Mouse (Mus musculus) megakaryocyte, adult 5-6 weeks (primary cell): Measurements from ENCODE around the gene Gm21454. TPM values are rescaled to one million over a fixed set of nuclear protein-coding genes. Genes with fewer than 3 reads are reported as not detected.
"Not testable (repeated sequence)": the region's sequence is repeated elsewhere in the genome, so short reads cannot be mapped to it uniquely, and the experiment has no call there.

Experiments used
- ATAC-seq: 2 replicates; pipeline ENCODE4 v1.8.0; 2016; ENCODE audit warnings: mild to moderate bottlenecking, inconsistent platforms; ENCODE audit not compliant: poor library complexity, severe bottlenecking
- total RNA-seq, 2 experiments: library from RNA; stranded (forward) in 1 of 2; stranded (reverse) in 1 of 2; fragments of 153-499, 151-499 nt in 1 of 2; fragments of 221-1000, 200-1000 nt in 1 of 2; gene quantifications; 2 replicates each; pipeline versions ENCODE4 v1.2.3 to v1.2.4; 2015 to 2017

Gene Gm21454
- total RNA-seq (2015), result not detected in 2 replicates
- total RNA-seq (2017), result not detected in 2 replicates

- ATAC-seq, result not testable (repeated sequence)
Measured at GRCm38 (mm10) chrY:13252091-13252490, at the start of gene Gm21454, which contains the start of gene Gm21440. Gene Gm21454, plus strand, starts transcription at chrY:13252442. Gene Gm21440, plus strand, starts transcription at chrY:13252391.

DNA sequence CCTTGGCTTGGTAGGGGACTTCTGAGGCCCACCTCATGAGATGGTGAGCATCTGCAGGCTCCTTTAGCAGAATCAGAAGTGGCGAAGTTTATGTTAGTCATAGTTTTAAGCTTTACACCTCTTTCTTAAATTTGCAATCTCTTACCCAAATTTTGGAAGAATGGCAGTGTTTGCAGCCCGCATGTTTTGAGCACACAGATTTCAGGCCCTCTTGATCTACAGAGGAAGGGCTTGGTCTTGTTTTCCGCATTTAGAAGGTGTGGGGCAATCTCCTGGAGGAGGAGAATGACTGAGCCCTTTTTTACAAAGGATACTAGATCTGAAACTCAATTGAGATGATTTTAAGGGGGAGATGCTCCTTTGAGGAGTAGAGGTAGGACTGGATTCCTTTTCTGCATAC, 28.4 kb upstream of the Gm21454 start, which contains the start of gene Gm21828:
Gm21828 (minus strand) TSS at position 101 of the 400 bp plus-strand sequence.
- not testable (repeated sequence) for ATAC-seq

- not testable (repeated sequence) for ATAC-seq
Measured at GRCm38 (mm10) chrY:13348963-13349362, 96.7 kb downstream of the Gm21454 start, which contains the start of gene Gm21725. Gene Gm21725, minus strand, starts transcription at chrY:13349063.

Other genes starting within 250 kb of the Gm21454 start
- not detected in 2 replicates for gene Gm20807, start 209.6 kb upstream of the Gm21454 start, total RNA-seq (2015)
- not detected in 2 replicates for gene Gm20807, start 209.6 kb upstream of the Gm21454 start, total RNA-seq (2017)
- gene Gm21891, start 119.0 kb upstream of the Gm21454 start, total RNA-seq (2015), result not detected in 2 replicates
- not detected in 2 replicates for gene Gm21891, start 119.0 kb upstream of the Gm21454 start, total RNA-seq (2017)
- gene Gm21425, start 90.5 kb upstream of the Gm21454 start, total RNA-seq (2015), result not detected in 2 replicates
- gene Gm21425, start 90.5 kb upstream of the Gm21454 start, total RNA-seq (2017), result not detected in 2 replicates
- gene Gm21828, start 28.5 kb upstream of the Gm21454 start, total RNA-seq (2015), result not detected in 2 replicates
- not detected in 2 replicates for gene Gm21828, start 28.5 kb upstream of the Gm21454 start, total RNA-seq (2017)
- gene Gm21440, start 51 bp upstream of the Gm21454 start, total RNA-seq (2015), result not detected in 2 replicates
- gene Gm21440, start 51 bp upstream of the Gm21454 start, total RNA-seq (2017), result not detected in 2 replicates
- gene Gm21725, start 96.6 kb downstream of the Gm21454 start, total RNA-seq (2015), result not detected in 2 replicates
- gene Gm21725, start 96.6 kb downstream of the Gm21454 start, total RNA-seq (2017), result not detected in 2 replicates
- gene Gm21866, start 213.1 kb downstream of the Gm21454 start, total RNA-seq (2015), result not detected in 2 replicates
- not detected in 2 replicates for gene Gm21866, start 213.1 kb downstream of the Gm21454 start, total RNA-seq (2017)
- not detected in 2 replicates for gene Gm20773, start 241.6 kb downstream of the Gm21454 start, total RNA-seq (2015)
- gene Gm20773, start 241.6 kb downstream of the Gm21454 start, total RNA-seq (2017), result not detected in 2 replicates